Mouse (Mus musculus): ENCODE measurements around the gene Fance. TPM values are rescaled to one million over a fixed set of nuclear protein-coding genes. Genes with fewer than 3 reads are reported as not detected.

The Fance gene
- polyA plus RNA-seq, 1 experiment = 16.6 TPM

- 26% methylated on average over 6 of the region's 7 CpGs for WGBS
- TF ChIP-seq POLR2A (IDR thresholded peaks at IDR 0.05; ENCODE audit: low read depth, low read length) (no peak), CTCF (IDR thresholded peaks at IDR 0.05; ENCODE audit: extremely low read depth, insufficient read length, insufficient replicate concordance, low read depth, low read length) (no peak)
- H3K4me3 ChIP-seq (ENCODE audit: low read depth, low read length) = no peak overlapping the region
- peaks cover 56% of the 10 kb centered on the region for H3K36me3 ChIP-seq (ENCODE audit: control insufficient read depth, insufficient read depth, low read length)
- H3K27ac ChIP-seq (ENCODE audit: insufficient read depth, low read depth, low read length) = no peak overlapping the region
- peaks cover 6% of the 10 kb centered on the region; the same call in 1 of the 2 replicates for H3K4me1 ChIP-seq (ENCODE audit: control insufficient read depth, insufficient read depth, insufficient read length, low read length)
- no peaks in the 10 kb centered on the region for H3K27me3 ChIP-seq (ENCODE audit: control insufficient read depth, insufficient read depth, low read length)
Measured at GRCm38 (mm10) chr17:28331241-28332112, 18.2 kb downstream of the Fance start.

DNA sequence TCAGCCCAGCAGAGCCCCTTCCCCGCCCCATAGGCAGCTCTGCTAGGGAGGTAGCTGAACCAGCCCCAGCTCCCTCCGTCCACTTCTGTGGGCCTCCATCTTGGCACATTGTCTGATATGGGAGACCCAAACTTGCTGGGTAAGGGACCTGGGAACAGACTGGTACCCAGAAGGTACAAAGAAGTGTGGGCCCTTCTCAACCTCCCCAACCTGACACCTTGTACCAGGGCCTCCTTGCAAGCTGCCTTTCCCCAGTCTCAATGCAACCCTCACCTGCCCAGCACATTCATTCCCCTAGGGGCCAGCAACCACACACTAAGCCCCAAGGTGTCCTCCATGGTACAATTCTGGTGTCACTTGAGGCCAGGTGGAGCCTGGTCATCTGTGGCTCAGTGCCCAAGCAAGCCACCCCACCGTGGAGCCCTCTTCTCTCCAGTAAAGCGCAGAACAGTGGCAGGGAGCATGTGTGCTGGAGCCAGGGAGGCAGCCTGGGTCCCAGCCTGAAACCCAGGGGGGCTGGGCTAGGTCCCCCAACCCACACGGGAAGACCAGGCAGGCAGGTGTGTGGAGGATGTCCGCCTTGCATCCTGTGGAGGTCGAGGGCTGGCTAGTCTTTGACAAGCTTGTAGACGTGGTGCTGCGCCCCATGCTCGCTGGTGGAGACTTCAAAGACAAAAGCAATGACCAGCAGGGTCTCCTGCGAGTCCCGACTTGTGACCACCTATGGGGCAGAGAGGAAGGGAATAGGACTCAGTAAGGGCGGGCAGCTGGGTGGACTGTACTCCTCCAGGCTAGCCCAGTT, 19.0 kb downstream of the Fance start:
- no peak overlapping the region for H3K4me3 ChIP-seq (ENCODE audit: low read depth, low read length)
- H3K36me3 ChIP-seq (ENCODE audit: control insufficient read depth, insufficient read depth, low read length) = peaks cover 56% of the 10 kb centered on the region
- no peaks in the 10 kb centered on the region for H3K27me3 ChIP-seq (ENCODE audit: control insufficient read depth, insufficient read depth, low read length)
- no peak overlapping the region for H3K27ac ChIP-seq (ENCODE audit: insufficient read depth, low read depth, low read length)
- 69% methylated on average over 13 of the region's 13 CpGs for WGBS
- TF ChIP-seq POLR2A (IDR thresholded peaks at IDR 0.05; ENCODE audit: low read depth, low read length) (no peak), CTCF (IDR thresholded peaks at IDR 0.05; ENCODE audit: extremely low read depth, insufficient read length, insufficient replicate concordance, low read depth, low read length) (no peak)
- peaks cover 4% of the 10 kb centered on the region; the same call in 1 of the 2 replicates for H3K4me1 ChIP-seq (ENCODE audit: control insufficient read depth, insufficient read depth, insufficient read length, low read length)

DNA sequence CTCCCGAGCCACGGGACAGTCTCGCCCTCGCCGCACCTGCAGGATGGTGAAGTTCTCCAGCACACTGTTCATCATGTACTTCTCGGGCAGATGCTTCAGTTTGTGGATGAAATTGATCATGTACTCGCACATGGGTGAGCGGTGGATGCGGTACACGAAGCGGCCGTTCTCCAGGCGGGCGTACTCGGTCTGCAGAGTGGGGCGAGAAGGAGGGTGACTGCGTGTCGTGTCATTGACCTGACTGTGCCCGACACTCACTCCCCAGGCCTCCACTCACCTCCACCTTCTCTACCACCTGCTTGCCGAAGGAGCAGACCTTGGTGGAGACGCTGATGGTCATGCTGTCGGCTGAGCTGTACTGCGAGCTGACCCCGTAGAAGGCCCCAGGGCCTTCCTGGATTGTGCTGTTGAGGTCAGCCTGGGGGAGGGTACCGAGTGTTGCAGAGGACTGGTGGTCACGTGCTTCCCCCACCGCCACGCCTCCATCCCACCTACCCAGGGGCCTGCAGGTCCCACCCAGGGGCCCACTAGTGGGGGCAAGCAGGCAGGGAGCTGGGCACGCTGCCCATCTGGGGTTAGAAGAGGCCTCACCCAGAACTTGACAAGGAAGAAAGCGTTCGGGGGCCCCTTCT, 19.7 kb downstream of the Fance start:
- no peaks in the 10 kb centered on the region for H3K27me3 ChIP-seq (ENCODE audit: control insufficient read depth, insufficient read depth, low read length)
- 73% methylated on average over 31 of the region's 31 CpGs for WGBS
- no peak overlapping the region for H3K27ac ChIP-seq (ENCODE audit: insufficient read depth, low read depth, low read length)
- peaks cover 4% of the 10 kb centered on the region; the same call in 1 of the 2 replicates for H3K4me1 ChIP-seq (ENCODE audit: control insufficient read depth, insufficient read depth, insufficient read length, low read length)
- no peak for TF ChIP-seq CTCF (IDR thresholded peaks at IDR 0.05; ENCODE audit: extremely low read depth, insufficient read length, insufficient replicate concordance, low read depth, low read length)
- TF ChIP-seq POLR2A (IDR thresholded peaks at IDR 0.05; ENCODE audit: low read depth, low read length) = no peak
- H3K36me3 ChIP-seq (ENCODE audit: control insufficient read depth, insufficient read depth, low read length) = peaks cover 56% of the 10 kb centered on the region
- H3K4me3 ChIP-seq (ENCODE audit: low read depth, low read length) = no peak overlapping the region

- Histone ChIP-seq H3K36me3 (ENCODE audit: control insufficient read depth, insufficient read depth, low read length) (peaks cover 49% of the 10 kb centered on the region), H3K4me1 (ENCODE audit: control insufficient read depth, insufficient read depth, insufficient read length, low read length) (peaks cover 11% of the 10 kb centered on the region), H3K4me3 (ENCODE audit: low read depth, low read length) (no peak overlapping the region), H3K27me3 (ENCODE audit: control insufficient read depth, insufficient read depth, low read length) (no peaks in the 10 kb centered on the region), H3K27ac (ENCODE audit: insufficient read depth, low read depth, low read length) (no peak overlapping the region)
- WGBS = 88% methylated on average over 10 of the region's 10 CpGs
- TF ChIP-seq CTCF (IDR thresholded peaks at IDR 0.05; ENCODE audit: extremely low read depth, insufficient read length, insufficient replicate concordance, low read depth, low read length) = no peak
- TF ChIP-seq POLR2A (IDR thresholded peaks at IDR 0.05; ENCODE audit: low read depth, low read length) = no peak
Measured at GRCm38 (mm10) chr17:28335267-28335666, 21.9 kb downstream of the Fance start.

- WGBS = 77% methylated on average over 7 of the region's 7 CpGs
- TF ChIP-seq POLR2A (IDR thresholded peaks at IDR 0.05; ENCODE audit: low read depth, low read length) (no peak), CTCF (IDR thresholded peaks at IDR 0.05; ENCODE audit: extremely low read depth, insufficient read length, insufficient replicate concordance, low read depth, low read length) (no peak)
- H3K27ac ChIP-seq (ENCODE audit: insufficient read depth, low read depth, low read length) = no peak overlapping the region
- no peaks in the 10 kb centered on the region for H3K27me3 ChIP-seq (ENCODE audit: control insufficient read depth, insufficient read depth, low read length)
- H3K4me3 ChIP-seq (ENCODE audit: low read depth, low read length) = no peak overlapping the region
- H3K4me1 ChIP-seq (ENCODE audit: control insufficient read depth, insufficient read depth, insufficient read length, low read length) = peaks cover 23% of the 10 kb centered on the region
- H3K36me3 ChIP-seq (ENCODE audit: control insufficient read depth, insufficient read depth, low read length) = peaks cover 32% of the 10 kb centered on the region
Measured at GRCm38 (mm10) chr17:28337547-28337946, 24.2 kb downstream of the Fance start.

DNA sequence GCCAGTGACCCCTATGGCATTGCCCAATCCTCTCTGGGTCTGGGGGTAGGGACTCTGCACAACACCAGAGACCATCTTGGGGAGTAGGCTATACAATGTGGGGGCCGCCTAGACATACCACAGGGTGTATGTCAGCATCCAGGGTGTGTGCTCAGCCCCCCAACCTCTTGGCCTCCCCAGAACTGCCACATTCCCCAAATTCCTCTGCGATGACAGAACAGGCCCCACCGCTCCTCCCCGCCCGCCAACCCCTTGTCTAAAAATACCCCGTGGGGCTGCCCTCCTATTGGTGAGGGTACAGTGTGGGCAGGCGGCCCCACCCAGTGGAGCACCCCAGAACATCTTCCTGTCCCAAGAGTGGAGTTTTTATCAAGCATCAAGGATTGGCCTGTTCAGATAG, 27.3 kb downstream of the Fance start:
- Histone ChIP-seq H3K27ac (ENCODE audit: insufficient read depth, low read depth, low read length) (peak overlapping the region; percentile 26; the same call in 1 of the 2 replicates), H3K27me3 (ENCODE audit: control insufficient read depth, insufficient read depth, low read length) (no peaks in the 10 kb centered on the region), H3K4me3 (ENCODE audit: low read depth, low read length) (no peak overlapping the region), H3K36me3 (ENCODE audit: control insufficient read depth, insufficient read depth, low read length) (peaks cover 9% of the 10 kb centered on the region), H3K4me1 (ENCODE audit: control insufficient read depth, insufficient read depth, insufficient read length, low read length) (peaks cover 31% of the 10 kb centered on the region)
- 55% methylated on average over 7 of the region's 7 CpGs for WGBS
- TF ChIP-seq CTCF (IDR thresholded peaks at IDR 0.05; ENCODE audit: extremely low read depth, insufficient read length, insufficient replicate concordance, low read depth, low read length) = no peak
- no peak for TF ChIP-seq POLR2A (IDR thresholded peaks at IDR 0.05; ENCODE audit: low read depth, low read length)
